Mouse (Mus musculus) CH12.LX (cell line): Measurements from ENCODE around the gene Fars2.

Experiments
- MAX ChIP-seq: IDR thresholded peaks from 2 replicates; pipeline ENCODE4 v1.6.1; 2011; ENCODE audit warnings: low read length, improper control_type of control experiment
- POLR2A ChIP-seq: IDR thresholded peaks from 2 replicates; pipeline ENCODE4 v1.6.1; 2011; ENCODE audit warnings: low read depth, mild to moderate bottlenecking, improper control_type of control experiment, low read length

DNA sequence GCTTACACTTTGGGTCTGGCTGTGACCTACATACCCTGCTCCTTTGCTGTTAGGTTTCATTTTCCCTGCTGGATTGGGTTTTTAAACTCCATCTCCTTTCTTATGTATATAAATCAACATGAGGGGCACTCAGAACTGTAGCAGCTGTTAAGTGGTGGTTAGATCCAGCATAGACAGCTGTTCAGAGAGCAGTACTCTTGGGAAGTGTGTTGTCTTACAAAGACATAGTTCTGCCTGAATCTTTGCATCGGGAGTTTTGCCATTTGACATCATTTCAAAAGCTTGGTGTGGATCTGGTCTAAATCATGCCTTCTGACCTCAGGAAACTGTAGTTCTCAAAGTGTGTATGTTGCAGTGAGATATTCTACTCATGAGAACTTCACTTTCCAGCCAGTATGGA, 191.9 kb downstream of the Fars2 start:
- TF ChIP-seq POLR2A, result no peak
- no peak for TF ChIP-seq MAX
